Mouse (Mus musculus): Measurements from ENCODE around the gene Dnm1.

The Dnm1 gene

GRCm38 (mm10) chr2:32339912-32340642, 13.1 kb downstream of the Dnm1 start:
- DNase-seq (ENCODE audit: low spot score), result no peak

DNA sequence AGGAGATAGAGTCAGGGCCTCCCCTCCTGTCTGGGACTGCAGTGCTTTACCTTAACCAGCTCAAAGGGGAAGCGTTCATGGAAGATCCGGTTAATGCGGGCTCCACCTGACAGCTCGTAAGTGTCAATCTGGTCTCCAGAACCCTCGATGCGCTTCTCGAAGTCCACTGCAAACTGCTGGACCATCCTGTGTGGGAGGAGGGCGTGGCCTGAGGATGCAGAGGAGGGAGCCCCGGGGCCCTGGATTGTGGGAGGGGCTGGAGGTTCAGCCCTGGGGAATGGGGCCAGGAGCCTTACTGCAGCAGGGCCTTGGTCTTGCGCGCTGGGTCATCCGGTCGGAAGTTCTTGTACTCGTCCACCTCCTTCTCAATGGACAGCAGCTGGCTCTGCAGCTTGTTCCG, 17.2 kb downstream of the Dnm1 start:
- DNase-seq (ENCODE audit: low spot score), result no peak

GRCm38 (mm10) chr2:32332159-32332558, 21.0 kb downstream of the Dnm1 start:
- no peak for DNase-seq (ENCODE audit: low spot score)

GRCm38 (mm10) chr2:32329531-32329930, 23.6 kb downstream of the Dnm1 start:
- DNase-seq (ENCODE audit: low spot score), result no peak

DNA sequence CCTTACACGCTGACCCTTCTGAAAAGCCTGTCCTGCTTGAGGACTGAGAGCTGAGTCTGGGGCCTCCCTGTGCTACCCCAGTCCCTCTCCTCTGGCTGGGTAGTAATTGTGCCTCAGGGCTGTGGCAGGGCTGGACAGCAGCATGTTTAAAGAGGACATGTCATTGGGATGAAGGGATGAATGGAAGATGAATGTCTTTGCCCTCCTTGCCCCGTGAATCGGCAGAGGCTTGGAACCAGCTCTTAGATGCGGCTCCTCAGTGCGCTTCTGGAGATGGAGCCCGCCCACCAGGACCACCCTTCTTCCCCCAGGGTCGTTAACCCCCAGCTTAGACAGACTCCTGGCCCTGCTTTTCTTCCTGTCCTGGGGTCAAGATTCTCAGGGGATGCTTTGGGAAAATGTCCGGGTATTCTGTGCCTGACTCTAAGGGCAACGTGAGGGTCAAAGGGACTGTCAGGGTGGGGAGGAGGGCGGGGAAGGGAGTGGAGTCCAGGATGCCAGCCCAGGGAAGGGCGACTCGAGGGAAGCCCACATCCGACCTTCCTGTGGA, 24.2 kb downstream of the Dnm1 start:
- DNase-seq (ENCODE audit: low spot score), result no peak

GRCm38 (mm10) chr2:32327200-32327599, 25.9 kb downstream of the Dnm1 start:
- no peak for DNase-seq (ENCODE audit: low spot score)

DNA sequence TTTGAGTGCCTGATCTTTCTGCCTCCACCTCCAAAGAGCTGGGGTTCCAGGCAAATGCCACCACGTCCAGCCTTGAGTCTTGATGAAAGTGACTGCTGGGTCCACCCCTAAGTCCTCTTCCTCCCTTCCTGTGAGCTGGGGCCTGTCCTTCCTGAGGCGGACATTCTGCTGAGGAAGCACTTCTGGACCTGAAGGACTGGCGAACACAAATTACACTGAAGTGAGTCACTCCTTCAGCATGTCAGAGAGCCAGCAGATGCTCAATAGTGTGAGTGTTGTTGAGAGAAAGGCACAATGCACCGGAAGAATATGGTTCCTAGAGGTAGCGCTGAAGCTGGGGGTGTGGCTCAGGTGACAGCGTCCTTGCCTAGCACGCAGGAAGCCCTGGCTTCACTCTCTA, 27.8 kb downstream of the Dnm1 start:
- DNase-seq (ENCODE audit: low spot score), result no peak

- DNase-seq (ENCODE audit: low spot score), result no peak
Observed at GRCm38 (mm10) chr2:32324322-32324721, 28.8 kb downstream of the Dnm1 start.

- DNase-seq (ENCODE audit: low spot score), result no peak
Observed at GRCm38 (mm10) chr2:32322754-32323741, 30.1 kb downstream of the Dnm1 start.

GRCm38 (mm10) chr2:32321591-32322298, 31.4 kb downstream of the Dnm1 start:
- DNase-seq (ENCODE audit: low spot score), result no peak

GRCm38 (mm10) chr2:32320721-32321120, 32.4 kb downstream of the Dnm1 start:
- DNase-seq (ENCODE audit: low spot score), result no peak

GRCm38 (mm10) chr2:32319586-32320580, 33.3 kb downstream of the Dnm1 start:
- DNase-seq (ENCODE audit: low spot score), result no peak

DNA sequence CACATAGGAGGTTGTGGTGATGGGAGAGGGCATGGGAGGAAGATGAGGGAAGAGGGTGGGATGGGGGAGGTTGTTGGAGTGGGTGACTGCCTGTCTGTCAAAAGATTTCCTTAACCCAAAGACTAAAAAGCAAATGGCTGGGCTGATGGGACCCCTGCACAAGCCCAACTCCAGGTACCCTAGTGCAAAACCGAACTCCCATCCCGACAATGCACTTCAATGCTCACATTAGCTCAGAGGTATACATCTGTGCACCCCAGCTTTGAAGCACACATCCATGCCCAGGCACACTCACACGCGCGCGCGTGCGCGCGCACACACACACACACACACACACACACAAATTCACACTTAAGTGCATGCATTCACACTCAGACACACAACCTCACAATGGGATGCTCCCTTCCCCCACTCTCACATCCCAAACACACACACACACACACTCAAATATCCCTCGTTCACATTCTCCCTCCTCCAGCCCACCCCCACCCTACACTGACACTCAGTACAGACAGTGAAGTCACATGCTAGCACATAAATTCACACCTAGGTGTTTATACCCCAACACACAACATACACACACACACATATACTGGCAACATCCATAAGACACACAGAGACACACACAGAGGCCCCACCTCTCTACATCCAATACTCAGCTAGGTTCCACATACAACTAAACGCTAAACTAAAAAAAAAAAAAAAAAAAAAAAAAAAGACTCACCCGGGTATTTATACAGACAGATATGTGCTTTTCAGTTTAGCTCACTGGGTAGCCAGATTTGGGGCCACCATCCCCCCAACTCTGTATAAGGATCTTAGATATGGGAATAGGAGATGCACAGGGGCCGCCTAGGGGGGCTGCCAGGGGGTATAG, 34.2 kb downstream of the Dnm1 start:
- DNase-seq (ENCODE audit: low spot score), result no peak

GRCm38 (mm10) chr2:32317791-32318417, 35.2 kb downstream of the Dnm1 start:
- no peak for DNase-seq (ENCODE audit: low spot score)

GRCm38 (mm10) chr2:32316887-32317656, 36.1 kb downstream of the Dnm1 start:
- DNase-seq (ENCODE audit: low spot score), result no peak

DNA sequence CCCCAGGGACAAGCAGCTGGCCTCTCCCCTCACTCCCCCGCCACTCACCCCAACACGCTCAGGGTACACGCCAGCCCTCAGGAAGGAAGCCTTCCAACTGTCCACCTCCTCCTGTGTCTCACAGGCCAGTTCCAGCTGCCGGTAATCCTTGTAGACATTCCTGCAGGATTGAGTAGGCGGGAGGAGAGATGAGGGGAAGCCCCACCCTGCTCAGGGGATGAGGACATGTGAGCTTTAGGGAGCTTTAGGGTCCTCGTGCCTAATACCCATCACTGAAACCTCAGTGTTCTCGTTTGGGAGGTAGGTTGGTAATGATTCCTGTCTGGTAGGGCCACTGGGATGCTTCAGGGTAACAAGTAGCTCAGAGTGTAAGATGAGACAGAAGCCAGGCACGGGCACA, 37.4 kb downstream of the Dnm1 start:
- DNase-seq (ENCODE audit: low spot score), result no peak

GRCm38 (mm10) chr2:32314831-32315230, 38.3 kb downstream of the Dnm1 start:
- DNase-seq (ENCODE audit: low spot score), result no peak

- DNase-seq (ENCODE audit: low spot score), result peak; percentile 79
Observed at GRCm38 (mm10) chr2:32312318-32312964, 40.7 kb downstream of the Dnm1 start.

All from c-Kit-positive CD71-positive TER-119-positive erythroid progenitor cells, embryonic 14.5 days (primary cell).